Mouse (Mus musculus) left cerebral cortex, adult 8-10 months (tissue): ENCODE data around the gene Gm3532. TPM values are rescaled to one million over a fixed set of nuclear protein-coding genes. Genes with fewer than 3 reads are reported as not detected.
"Not testable (repeated sequence)": the region's sequence is repeated elsewhere in the genome, so short reads cannot be mapped to it uniquely, and the experiment has no call there.

Experiments
- DNase-seq, 2 experiments: peaks; one replicate each; pipeline ENCODE4 v3.0.0; 2022; ENCODE audit warnings: low spot score in 2 of 2
- total RNA-seq, 4 experiments: library from RNA; stranded (reverse); gene quantifications; 2 replicates each; pipeline ENCODE4 v1.2.4; 2022

Gene Gm3532
- total RNA-seq: not detected

GRCm38 (mm10) chr14:5538196-5538595 lies at the start of gene Gm3532:
Gene Gm3532, plus strand, starts transcription at chr14:5538496.
- not testable (repeated sequence) for DNase-seq

DNA sequence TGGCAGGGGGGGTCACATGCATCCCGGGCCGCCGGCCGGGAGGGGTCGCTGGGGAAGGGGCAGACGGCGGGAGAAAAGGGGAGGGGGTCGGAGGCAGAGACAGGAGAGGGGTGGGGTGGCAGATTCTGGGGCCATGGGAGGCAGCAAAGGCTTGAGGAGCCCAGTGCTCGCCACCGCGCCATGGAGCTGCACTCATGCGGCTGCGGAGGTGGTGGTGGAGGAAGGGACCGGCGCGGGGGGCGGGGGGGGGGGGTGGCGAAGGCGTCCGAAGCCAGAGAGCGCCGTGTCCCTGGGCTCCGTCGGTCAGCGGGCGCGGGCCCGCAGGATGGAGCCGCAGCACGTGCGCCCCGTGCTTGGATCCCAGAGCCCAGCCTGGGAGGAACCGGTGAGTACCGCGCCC lies 36.9 kb upstream of the Gm3532 start, which contains the start of gene Gm3488:
TSS of gene Gm3488 (plus strand) at position 301 of the 400 bp plus-strand sequence.
- DNase-seq: not testable (repeated sequence)

Other genes with a start within 250 kb of the Gm3532 start
- not detected for gene Gm3542, start 203.6 kb upstream of the Gm3532 start, total RNA-seq
- not detected for gene Gm3500, start 149.4 kb upstream of the Gm3532 start, total RNA-seq
- gene Gm3194, start 83.0 kb upstream of the Gm3532 start, total RNA-seq: 1 to 10 TPM; 2.4 to 3.4 (median 2.8) TPM
- not detected for gene Gm8246, start 60.7 kb upstream of the Gm3532 start, total RNA-seq
- not detected for gene Gm3187, start 54.3 kb upstream of the Gm3532 start, total RNA-seq
- 1 to 10 TPM in 1 of 4 experiments, under 1 TPM in 2, not detected in 1; 0.80 to 2.7 (median 0.95) TPM for gene Gm3488, start 36.8 kb upstream of the Gm3532 start, total RNA-seq
- gene Gm8265, start 94.5 kb downstream of the Gm3532 start, total RNA-seq: not detected
- gene Gm9603, start 149.0 kb downstream of the Gm3532 start, total RNA-seq: not detected
- 1 to 10 TPM in 1 of 4 experiments, under 1 TPM in 1, not detected in 2; 0.32 to 1.1 TPM for gene Gm3373, start 203.1 kb downstream of the Gm3532 start, total RNA-seq